ENCODE assay signal across 27 mouse cellular contexts in genomic region chr8:34488746-34489400, GRCm38 (mm10).
DNase-seq lines count a peak whose midpoint lies in the region; ATAC-seq lines count a peak whose summit lies in the region.
"Had no signal": no experiment of that assay in that cellular context is flagged by ENCODE, and none has a peak within 500 bp of the region (broad histone marks: within the 10 kb centered on the region; RNA-seq: fewer than 3 reads in every experiment).

No protein-coding gene starts in this region.

- H3K27ac ChIP-seq in midbrain, embryonic 11.5 days (ENCODE audit: low read depth, low read length) = no peak overlapping the region
- no peak overlapping the region for H3K27ac ChIP-seq in midbrain, embryonic 16.5 days (ENCODE audit: low read length)
- H3K27ac ChIP-seq: embryonic facial prominence, embryonic 13.5 days; embryonic facial prominence, embryonic 15.5 days; forebrain, embryonic 10.5 days; forebrain, embryonic 12.5 days had no signal

- WGBS in midbrain, embryonic 11.5 days = 65% methylated on average over 7 of the region's 7 CpGs
- WGBS in midbrain, embryonic 16.5 days = 62% methylated on average over 7 of the region's 7 CpGs

- no peak for ATAC-seq in midbrain, embryonic 11.5 days (ENCODE audit: low FRiP score)
- ATAC-seq in midbrain, embryonic 16.5 days = no peak
- ATAC-seq: CD4-positive, CD25-positive, alpha-beta regulatory T cell, adult 4 months; forebrain, embryonic 14.5 days; forebrain, embryonic 16.5 days had no signal

- peaks cover 9% of the 10 kb centered on the region for H3K4me1 ChIP-seq in midbrain, embryonic 11.5 days (ENCODE audit: control insufficient read depth, insufficient read depth, low read length)
- peaks cover 7% of the 10 kb centered on the region for H3K4me1 ChIP-seq in midbrain, embryonic 16.5 days (ENCODE audit: control insufficient read depth, insufficient read depth, low read length)
- H3K4me1 ChIP-seq: embryonic facial prominence, embryonic 13.5 days; embryonic facial prominence, embryonic 15.5 days had no signal

- no peaks in the 10 kb centered on the region; the same call in 1 of the 2 replicates for H3K27me3 ChIP-seq in midbrain, embryonic 11.5 days (ENCODE audit: control insufficient read depth, insufficient read depth, low read length)
- no peaks in the 10 kb centered on the region for H3K27me3 ChIP-seq in midbrain, embryonic 16.5 days (ENCODE audit: control insufficient read depth, insufficient read depth, low read depth, low read length)
- H3K27me3 ChIP-seq: CH12.LX; embryonic facial prominence, embryonic 13.5 days; embryonic facial prominence, embryonic 15.5 days had no signal

- intact Hi-C loops in heart, postnatal 36 days (cut with DNase I) = no loop called here

- DNase-seq in heart, adult 11 months = peak; percentile 84
- no peak for DNase-seq in heart, postnatal 36 days
- peak; percentile 81 for DNase-seq in midbrain, embryonic 11.5 days (ENCODE audit: low spot score, missing footprints)
- peak; percentile 53 for DNase-seq in MN1 (ENCODE audit: low spot score)
- no peak for DNase-seq in liver
- DNase-seq in gastrocnemius, adult 8-10 months (ENCODE audit: low spot score in 2 of 2) = no peak
- DNase-seq: adrenal gland, adult 2 months; adrenal gland, postnatal 10 days; adrenal gland, postnatal 25 days; B cell, adult 2 months; cerebellum, adult 11-12 months; cerebellum, adult 2 months; cerebellum, adult 9-10 months; cerebellum, postnatal 14 days; cerebellum, postnatal 36 days; embryo, embryonic 11 days had no signal

- no peak overlapping the region for H3K9ac ChIP-seq in midbrain, embryonic 11.5 days (ENCODE audit: low read length)
- H3K9ac ChIP-seq in midbrain, embryonic 16.5 days (ENCODE audit: low read depth, low read length) = no peak overlapping the region
- H3K9ac ChIP-seq: embryonic facial prominence, embryonic 13.5 days; embryonic facial prominence, embryonic 15.5 days; forebrain, embryonic 12.5 days had no signal

- H3K4me3 ChIP-seq in midbrain, embryonic 11.5 days (ENCODE audit: low read depth, low read length) = no peak overlapping the region
- no peak overlapping the region for H3K4me3 ChIP-seq in midbrain, embryonic 16.5 days (ENCODE audit: low read depth, low read length)
- H3K4me3 ChIP-seq: embryonic facial prominence, embryonic 13.5 days; embryonic facial prominence, embryonic 15.5 days; erythroblast, embryonic 14.5 days; forebrain, embryonic 10.5 days; forebrain, embryonic 12.5 days had no signal

- no peaks in the 10 kb centered on the region for H3K9me3 ChIP-seq in midbrain, embryonic 11.5 days (ENCODE audit: control insufficient read depth, low read length)
- H3K9me3 ChIP-seq in midbrain, embryonic 16.5 days (replicated peaks; ENCODE audit: control insufficient read depth, low read length, poor library complexity, severe bottlenecking) = no peaks in the 10 kb centered on the region
- H3K9me3 ChIP-seq: embryonic facial prominence, embryonic 13.5 days; embryonic facial prominence, embryonic 15.5 days; forebrain, embryonic 10.5 days; forebrain, embryonic 12.5 days had no signal

- no peak overlapping the region for H3K4me2 ChIP-seq in midbrain, embryonic 11.5 days
- no peak overlapping the region for H3K4me2 ChIP-seq in midbrain, embryonic 16.5 days (ENCODE audit: low read length)
- H3K4me2 ChIP-seq: embryonic facial prominence, embryonic 13.5 days; embryonic facial prominence, embryonic 15.5 days; forebrain, embryonic 12.5 days had no signal

- H3K36me3 ChIP-seq in midbrain, embryonic 11.5 days (ENCODE audit: control insufficient read depth, insufficient read depth, low read length) = no peaks in the 10 kb centered on the region
- H3K36me3 ChIP-seq in midbrain, embryonic 16.5 days (ENCODE audit: control insufficient read depth, insufficient read depth, low read length) = no peaks in the 10 kb centered on the region
- H3K36me3 ChIP-seq: embryonic facial prominence, embryonic 13.5 days; embryonic facial prominence, embryonic 15.5 days; forebrain, embryonic 10.5 days; forebrain, embryonic 12.5 days; G1E had no signal

Comparison
In these comparisons a context has a peak if more than half of its experiments do, and no peak if none do; other contexts are left out.
1. DNase-seq: peak in heart, adult 11 months (single experiment), midbrain, embryonic 11.5 days (single experiment) and MN1 (single experiment); none in heart, postnatal 36 days (0 of 2), liver (single experiment) and gastrocnemius, adult 8-10 months (0 of 2).